Mouse (Mus musculus): ENCODE data around the gene Olfr1352.

- no peak for TF ChIP-seq CTCF (conservative IDR thresholded peaks at IDR 0.05; ENCODE audit: low read length)
- no peak for TF ChIP-seq NANOG (IDR thresholded peaks at IDR 0.05; ENCODE audit: borderline replicate concordance, low read length)
- TF ChIP-seq POU5F1 (IDR thresholded peaks at IDR 0.05; ENCODE audit: borderline replicate concordance, low read length): no peak
These were observed 47.6 kb downstream of the Olfr1352 start, which contains the start of gene Olfr57 for GRCm38 (mm10) chr10:79028441-79028840.

Data from E14TG2a.4 (cell line).